Mouse (Mus musculus) testis, adult 2 months (tissue): ENCODE results near the gene Nr0b2. TPM values are rescaled to one million over a fixed set of nuclear protein-coding genes. Genes with fewer than 3 reads are reported as not detected.

Experiments
- H3K27ac ChIP-seq: fragments of 200-500 bp; 2 replicates; pipeline ENCODE4 v1.5.1; 2012; ENCODE audit warnings: low read depth, low read length; ENCODE audit not compliant: control insufficient read depth, insufficient read depth
- H3K27me3 ChIP-seq: fragments of 200-500 bp; 2 replicates; pipeline ENCODE4 v1.6.1; 2012; ENCODE audit warnings: mild to moderate bottlenecking, low read length, moderate library complexity; ENCODE audit not compliant: control insufficient read depth, insufficient read depth
- H3K36me3 ChIP-seq: fragments of 200-500 bp; 2 replicates; pipeline ENCODE4 v1.6.1; 2012; ENCODE audit warnings: mild to moderate bottlenecking, low read length; ENCODE audit not compliant: control insufficient read depth, insufficient read depth
- H3K4me1 ChIP-seq: fragments of 200-500 bp; 2 replicates; pipeline ENCODE4 v1.6.1; 2012; ENCODE audit warnings: low read length; ENCODE audit not compliant: control insufficient read depth, insufficient read depth
- H3K4me3 ChIP-seq: fragments of 200-500 bp; 2 replicates; pipeline ENCODE4 v1.5.1; 2012; ENCODE audit warnings: low read depth, mild to moderate bottlenecking, low read length, moderate library complexity, mixed read lengths; ENCODE audit not compliant: control insufficient read depth
- CTCF ChIP-seq: fragments of 200-500 bp; IDR thresholded peaks from 2 replicates; pipeline ENCODE4 v1.5.1; 2012; ENCODE audit warnings: low read depth, mild to moderate bottlenecking, inconsistent platforms, low read length, moderate library complexity; ENCODE audit not compliant: control insufficient read depth, insufficient read depth, insufficient replicate concordance
- POLR2A ChIP-seq: fragments of 200-500 bp; IDR thresholded peaks from 2 replicates; pipeline ENCODE4 v1.6.1; 2012; ENCODE audit warnings: low read depth, mild to moderate bottlenecking, inconsistent platforms, low read length, moderate library complexity; ENCODE audit not compliant: control insufficient read depth
- polyA plus RNA-seq: library from polyadenylated mRNA; depleted of rRNA; stranded (reverse); fragments of >200 nt; gene quantifications from 2 replicates; pipeline ENCODE4 v1.2.3, GENCODE M21; 2012

Gene Nr0b2
- polyA plus RNA-seq, 1 experiment: 0.42 TPM

GRCm38 (mm10) chr4:133584059-133584951 is 31.1 kb downstream of the Nr0b2 start, which contains the start of gene Gpn2:
Gpn2 (plus strand) TSS chr4:133584362.
- peak within 1 kb of the TSS; percentile 99 for H3K4me3 ChIP-seq
- H3K4me1 ChIP-seq: peaks cover 8% of the 10 kb centered on the region
- H3K36me3 ChIP-seq: peaks cover 4% of the 10 kb centered on the region
- H3K27me3 ChIP-seq: no peaks in the 10 kb centered on the region
- TF ChIP-seq POLR2A: peak; percentile 67
- TF ChIP-seq CTCF: no peak
- peak within 1 kb of the TSS; percentile 94 for H3K27ac ChIP-seq

GRCm38 (mm10) chr4:133592570-133592969 is 39.4 kb downstream of the Nr0b2 start:
- Histone ChIP-seq H3K4me3 (no peak overlapping the region), H3K4me1 (no peaks in the 10 kb centered on the region), H3K27me3 (no peaks in the 10 kb centered on the region), H3K36me3 (peaks cover 7% of the 10 kb centered on the region), H3K27ac (no peak overlapping the region)
- peak; percentile 92; the same call in 1 of the 2 replicates for TF ChIP-seq CTCF
- no peak for TF ChIP-seq POLR2A

GRCm38 (mm10) chr4:133595538-133595937 is 42.4 kb downstream of the Nr0b2 start:
- no peak overlapping the region for H3K27ac ChIP-seq

GRCm38 (mm10) chr4:133596084-133596483 is 42.9 kb downstream of the Nr0b2 start:
- H3K4me1 ChIP-seq: peaks cover 7% of the 10 kb centered on the region
- H3K27me3 ChIP-seq: no peaks in the 10 kb centered on the region
- peaks cover 1% of the 10 kb centered on the region; the same call in 1 of the 2 replicates for H3K36me3 ChIP-seq
- no peak overlapping the region for H3K27ac ChIP-seq
- TF ChIP-seq POLR2A: no peak
- TF ChIP-seq CTCF: no peak
- H3K4me3 ChIP-seq: no peak overlapping the region

More at GRCm38 (mm10) chr4:133595538-133595937, 42.4 kb downstream of the Nr0b2 start:
- Histone ChIP-seq H3K4me3 (no peak overlapping the region), H3K4me1 (peaks cover 7% of the 10 kb centered on the region), H3K27me3 (no peaks in the 10 kb centered on the region), H3K36me3 (peaks cover 4% of the 10 kb centered on the region)
- TF ChIP-seq CTCF (no peak), POLR2A (no peak)

- Histone ChIP-seq H3K27me3 (no peaks in the 10 kb centered on the region), H3K4me1 (peaks cover 17% of the 10 kb centered on the region), H3K36me3 (no peaks in the 10 kb centered on the region), H3K4me3 (no peak overlapping the region), H3K27ac (no peak overlapping the region)
- TF ChIP-seq POLR2A (no peak), CTCF (no peak)
Observed at GRCm38 (mm10) chr4:133598616-133599015, 45.4 kb downstream of the Nr0b2 start.

GRCm38 (mm10) chr4:133599116-133599515 is 45.9 kb downstream of the Nr0b2 start:
- Histone ChIP-seq H3K4me3 (peak overlapping the region; percentile 75), H3K27me3 (no peaks in the 10 kb centered on the region), H3K27ac (no peak overlapping the region), H3K4me1 (peaks cover 17% of the 10 kb centered on the region), H3K36me3 (no peaks in the 10 kb centered on the region)
- no peak for TF ChIP-seq POLR2A
- no peak for TF ChIP-seq CTCF

GRCm38 (mm10) chr4:133599571-133600073 is 46.4 kb downstream of the Nr0b2 start:
- no peaks in the 10 kb centered on the region for H3K36me3 ChIP-seq
- no peak for TF ChIP-seq POLR2A
- no peak for TF ChIP-seq CTCF
- no peaks in the 10 kb centered on the region for H3K27me3 ChIP-seq
- peaks cover 17% of the 10 kb centered on the region for H3K4me1 ChIP-seq
- no peak overlapping the region for H3K27ac ChIP-seq
- H3K4me3 ChIP-seq: peak overlapping the region; percentile 75

GRCm38 (mm10) chr4:133600306-133600705 is 47.1 kb downstream of the Nr0b2 start:
- no peak for TF ChIP-seq CTCF
- TF ChIP-seq POLR2A: no peak
- H3K27ac ChIP-seq: no peak overlapping the region
- no peaks in the 10 kb centered on the region for H3K27me3 ChIP-seq

More at GRCm38 (mm10) chr4:133600306-133600705, 47.1 kb downstream of the Nr0b2 start:
- peak overlapping the region; percentile 75 for H3K4me3 ChIP-seq
- peaks cover 17% of the 10 kb centered on the region for H3K4me1 ChIP-seq
- H3K36me3 ChIP-seq: no peaks in the 10 kb centered on the region
